Mouse (Mus musculus) MN1 (cell line): Measurements from ENCODE around the gene Sh3bgrl3.

Experiments used
- DNase-seq: peaks from one replicate; pipeline ENCODE4 v3.0.0-alpha.2; 2016; ENCODE audit warnings: low spot score

Sh3bgrl3 gene

GRCm38 (mm10) chr4:134128983-134129362 lies 384 bp upstream of the Sh3bgrl3 start:
- DNase-seq: no peak

GRCm38 (mm10) chr4:134127793-134128192 lies 796 bp downstream of the Sh3bgrl3 start:
- no peak for DNase-seq

- peak; percentile 83 for DNase-seq
Measured at GRCm38 (mm10) chr4:134127121-134127455, 1.5 kb downstream of the Sh3bgrl3 start.

- DNase-seq: peak; percentile 66
Measured at GRCm38 (mm10) chr4:134126300-134127120, 2.1 kb downstream of the Sh3bgrl3 start.

GRCm38 (mm10) chr4:134125383-134126060 lies 3.1 kb downstream of the Sh3bgrl3 start:
- no peak for DNase-seq

GRCm38 (mm10) chr4:134123680-134124551 lies 4.7 kb downstream of the Sh3bgrl3 start:
- peak; percentile 83 for DNase-seq

- DNase-seq: no peak
Measured at GRCm38 (mm10) chr4:134123147-134123546, 5.4 kb downstream of the Sh3bgrl3 start.

GRCm38 (mm10) chr4:134122281-134122680 lies 6.3 kb downstream of the Sh3bgrl3 start:
- peak; percentile 94 for DNase-seq

- DNase-seq: peak; percentile 25
Measured at GRCm38 (mm10) chr4:134121571-134121970, 7.0 kb downstream of the Sh3bgrl3 start.

GRCm38 (mm10) chr4:134120916-134121315 lies 7.7 kb downstream of the Sh3bgrl3 start:
- no peak for DNase-seq

GRCm38 (mm10) chr4:134120192-134120805 lies 8.3 kb downstream of the Sh3bgrl3 start:
- no peak for DNase-seq

- no peak for DNase-seq
Measured at GRCm38 (mm10) chr4:134119644-134120043, 8.9 kb downstream of the Sh3bgrl3 start.

- DNase-seq: no peak
Measured at GRCm38 (mm10) chr4:134119042-134119441, 9.5 kb downstream of the Sh3bgrl3 start.

GRCm38 (mm10) chr4:134118126-134118800 lies 10.3 kb downstream of the Sh3bgrl3 start:
- no peak for DNase-seq

- DNase-seq: no peak
Measured at GRCm38 (mm10) chr4:134117012-134117411, 11.6 kb downstream of the Sh3bgrl3 start.

- DNase-seq: no peak
Measured at GRCm38 (mm10) chr4:134116501-134116900, 12.1 kb downstream of the Sh3bgrl3 start.

GRCm38 (mm10) chr4:134115215-134116144 lies 13.1 kb downstream of the Sh3bgrl3 start:
- DNase-seq: no peak

GRCm38 (mm10) chr4:134114038-134114437 lies 14.6 kb downstream of the Sh3bgrl3 start:
- DNase-seq: no peak

- peak; percentile 84 for DNase-seq
Measured at GRCm38 (mm10) chr4:134113356-134113994, 15.1 kb downstream of the Sh3bgrl3 start.

GRCm38 (mm10) chr4:134112403-134112802 lies 16.2 kb downstream of the Sh3bgrl3 start:
- DNase-seq: no peak
